Mouse (Mus musculus) embryonic fibroblast, embryonic 13.5 days (primary cell): ENCODE results near the gene Yipf3.

Experiments
- CTCF ChIP-seq: IDR thresholded peaks from 2 replicates; pipeline ENCODE4 v1.5.1; 2011; ENCODE audit warnings: mild to moderate bottlenecking, control low read depth, low read length, moderate library complexity, borderline replicate concordance; ENCODE audit not compliant: insufficient read depth
- POLR2A ChIP-seq: IDR thresholded peaks from 2 replicates; pipeline ENCODE4 v1.6.1; 2011; ENCODE audit warnings: low read depth, mild to moderate bottlenecking, control low read depth, low read length, moderate library complexity

- TF ChIP-seq POLR2A (no peak), CTCF (no peak)
Measured at GRCm38 (mm10) chr17:46265502-46265901, 17.6 kb downstream of the Yipf3 start.
